Mouse (Mus musculus): ENCODE data around the gene Cadps2. TPM values are rescaled to one million over a fixed set of nuclear protein-coding genes. Genes with fewer than 3 reads are reported as not detected.
A peak's percentile ranks its signal among the peaks of the same experiment; 100 is the strongest.

Cadps2 gene
- polyA plus RNA-seq, 1 experiment from 2014 or later, result 3.2 TPM

DNA sequence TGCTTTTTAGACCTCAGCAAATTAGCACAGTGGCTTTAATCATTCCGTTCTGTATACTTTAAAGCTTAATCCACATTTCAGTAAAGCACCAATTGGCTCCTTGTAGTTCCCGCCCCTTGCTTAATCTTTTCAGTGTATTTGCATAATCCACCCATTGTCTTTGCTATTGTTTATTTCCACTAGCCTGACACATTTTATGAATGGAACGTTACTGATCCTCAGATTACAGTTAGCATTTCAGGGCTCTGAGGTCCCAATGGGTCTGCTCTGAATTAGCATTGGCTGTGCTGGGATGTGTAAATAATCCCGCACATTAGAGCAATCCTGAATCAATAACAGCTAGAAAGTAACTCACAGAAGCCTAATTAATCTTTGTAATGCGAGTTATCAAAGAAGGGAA lies 452.5 kb downstream of the Cadps2 start:
- peaks cover 15% of the 10 kb centered on the region for H3K27me3 ChIP-seq (ENCODE audit: control insufficient read depth, insufficient read depth, low read length)
- H3K4me1 ChIP-seq (ENCODE audit: control insufficient read depth, insufficient read depth, low read length), result peaks cover 9% of the 10 kb centered on the region
- no peak overlapping the region for H3K27ac ChIP-seq (ENCODE audit: low read depth, low read length)
- WGBS, result 13% methylated on average over 5 of the region's 5 CpGs
- H3K36me3 ChIP-seq (ENCODE audit: control insufficient read depth, insufficient read depth, low read length), result no peaks in the 10 kb centered on the region
- ATAC-seq (ENCODE audit: low FRiP score) (peak; percentile 72), DNase-seq (ENCODE audit: low spot score, missing footprints) (no peak)
- H3K9me3 ChIP-seq (ENCODE audit: control insufficient read depth, low read length), result no peaks in the 10 kb centered on the region
- no peak overlapping the region for H3K4me2 ChIP-seq
- H3K4me3 ChIP-seq (ENCODE audit: low read depth, low read length), result no peak overlapping the region
- no peak overlapping the region for H3K9ac ChIP-seq (ENCODE audit: low read length)

DNA sequence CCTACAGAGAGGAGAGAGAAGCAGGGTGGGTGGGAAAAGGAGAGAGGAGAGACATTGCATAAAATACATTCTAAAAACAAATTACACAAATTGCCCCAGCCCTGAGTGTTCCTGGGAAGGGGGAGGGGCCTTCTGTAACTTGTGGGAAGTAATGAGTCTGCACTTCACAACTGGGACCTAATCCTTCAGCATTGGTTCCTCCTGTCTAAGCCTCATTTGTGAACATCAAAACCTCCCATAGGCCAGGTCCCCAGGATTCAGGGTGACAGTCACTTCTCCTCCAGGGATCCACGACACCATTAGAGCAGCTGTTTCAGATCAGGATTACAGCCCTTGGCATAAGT lies 456.2 kb downstream of the Cadps2 start:
- Histone ChIP-seq H3K27me3 (ENCODE audit: control insufficient read depth, insufficient read depth, low read length) (peaks cover 11% of the 10 kb centered on the region), H3K9ac (ENCODE audit: low read length) (no peak overlapping the region)

DNA sequence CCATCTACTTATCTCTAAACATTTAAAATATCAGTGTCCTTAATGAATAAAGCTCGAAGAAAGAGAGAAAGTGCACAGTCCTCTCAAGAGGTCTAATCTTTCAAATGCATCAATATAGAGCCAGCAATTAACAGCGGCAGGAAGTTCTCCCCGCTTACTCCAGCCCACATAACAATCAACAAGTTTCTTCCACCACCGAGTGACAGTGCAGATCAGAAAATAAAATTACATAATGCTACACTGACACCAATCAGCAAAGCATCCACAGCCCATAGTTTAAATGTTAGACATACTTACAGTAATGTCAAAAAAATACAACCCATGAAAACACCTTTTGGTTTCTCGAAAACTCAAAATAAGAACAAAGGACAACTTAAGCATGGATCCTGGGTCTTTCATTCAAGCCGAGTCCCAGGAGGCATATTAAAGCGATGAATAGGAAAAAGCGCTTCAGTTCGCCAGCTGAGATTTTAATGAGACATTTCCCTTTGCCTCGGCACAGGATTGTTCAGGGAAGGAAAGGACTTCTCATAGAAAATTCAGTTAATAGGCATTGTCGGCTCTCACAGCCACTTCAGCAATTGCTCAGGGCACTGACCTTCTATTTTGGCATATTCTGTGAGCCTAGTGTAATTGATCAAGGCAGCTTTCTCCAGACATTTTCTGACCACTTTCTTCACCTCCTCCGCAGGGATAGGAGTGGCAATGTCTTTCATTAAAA lies 456.8 kb downstream of the Cadps2 start:
- Histone ChIP-seq H3K4me3 (ENCODE audit: low read depth, low read length) (no peak overlapping the region), H3K27me3 (ENCODE audit: control insufficient read depth, insufficient read depth, low read length) (peaks cover 10% of the 10 kb centered on the region), H3K36me3 (ENCODE audit: control insufficient read depth, insufficient read depth, low read length) (no peaks in the 10 kb centered on the region), H3K4me2 (peak overlapping the region; percentile 12; the same call in 1 of the 2 replicates), H3K9me3 (ENCODE audit: control insufficient read depth, low read length) (no peaks in the 10 kb centered on the region), H3K9ac (ENCODE audit: low read length) (no peak overlapping the region), H3K4me1 (ENCODE audit: control insufficient read depth, insufficient read depth, low read length) (peaks cover 9% of the 10 kb centered on the region), H3K27ac (ENCODE audit: low read depth, low read length) (no peak overlapping the region)
- ATAC-seq (ENCODE audit: low FRiP score) (peak; percentile 45), DNase-seq (ENCODE audit: low spot score, missing footprints) (peak; percentile 91)
- 14% methylated on average over 12 of the region's 12 CpGs for WGBS

More for the DNA sequence above, 456.2 kb downstream of the Cadps2 start:
- 19% methylated on average over 1 of the region's 1 CpGs for WGBS
- DNase-seq (ENCODE audit: low spot score, missing footprints), result no peak
- no peaks in the 10 kb centered on the region for H3K9me3 ChIP-seq (ENCODE audit: control insufficient read depth, low read length)
- H3K36me3 ChIP-seq (ENCODE audit: control insufficient read depth, insufficient read depth, low read length), result no peaks in the 10 kb centered on the region
- H3K4me3 ChIP-seq (ENCODE audit: low read depth, low read length), result no peak overlapping the region
- no peak overlapping the region for H3K27ac ChIP-seq (ENCODE audit: low read depth, low read length)
- H3K4me1 ChIP-seq (ENCODE audit: control insufficient read depth, insufficient read depth, low read length), result peaks cover 9% of the 10 kb centered on the region
- peak overlapping the region; percentile 12; the same call in 1 of the 2 replicates for H3K4me2 ChIP-seq
- ATAC-seq (ENCODE audit: low FRiP score), result peak; percentile 45

DNA sequence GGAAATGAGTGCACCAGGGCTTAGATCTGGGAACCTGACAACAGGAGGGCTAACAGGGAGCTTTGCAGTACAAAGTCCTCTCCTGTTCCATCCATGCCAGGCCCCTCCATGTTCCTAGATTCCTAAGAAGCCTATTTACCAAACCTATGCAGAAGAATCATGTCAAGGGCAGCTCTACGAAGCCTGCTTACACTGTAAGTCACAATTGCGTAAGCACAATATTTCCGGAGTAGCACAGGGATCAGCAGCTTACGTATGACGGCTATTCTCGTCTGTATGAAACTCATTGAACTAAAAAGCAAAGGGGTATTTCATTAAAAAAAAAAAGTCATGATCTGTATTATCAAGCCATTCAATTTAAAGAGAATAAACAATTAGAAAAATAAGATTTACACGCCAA lies 462.9 kb downstream of the Cadps2 start:
- Histone ChIP-seq H3K27ac (ENCODE audit: low read depth, low read length) (no peak overlapping the region), H3K4me1 (ENCODE audit: control insufficient read depth, insufficient read depth, low read length) (no peaks in the 10 kb centered on the region), H3K9ac (ENCODE audit: low read length) (no peak overlapping the region), H3K4me2 (no peak overlapping the region), H3K36me3 (ENCODE audit: control insufficient read depth, insufficient read depth, low read length) (no peaks in the 10 kb centered on the region), H3K4me3 (ENCODE audit: low read depth, low read length) (no peak overlapping the region), H3K9me3 (ENCODE audit: control insufficient read depth, low read length) (no peaks in the 10 kb centered on the region), H3K27me3 (ENCODE audit: control insufficient read depth, insufficient read depth, low read length) (no peaks in the 10 kb centered on the region; the same call in 1 of the 2 replicates)
- DNase-seq (ENCODE audit: low spot score, missing footprints) (no peak), ATAC-seq (ENCODE audit: low FRiP score) (no peak)
- WGBS, result 94% methylated on average over 7 of the region's 7 CpGs

DNA sequence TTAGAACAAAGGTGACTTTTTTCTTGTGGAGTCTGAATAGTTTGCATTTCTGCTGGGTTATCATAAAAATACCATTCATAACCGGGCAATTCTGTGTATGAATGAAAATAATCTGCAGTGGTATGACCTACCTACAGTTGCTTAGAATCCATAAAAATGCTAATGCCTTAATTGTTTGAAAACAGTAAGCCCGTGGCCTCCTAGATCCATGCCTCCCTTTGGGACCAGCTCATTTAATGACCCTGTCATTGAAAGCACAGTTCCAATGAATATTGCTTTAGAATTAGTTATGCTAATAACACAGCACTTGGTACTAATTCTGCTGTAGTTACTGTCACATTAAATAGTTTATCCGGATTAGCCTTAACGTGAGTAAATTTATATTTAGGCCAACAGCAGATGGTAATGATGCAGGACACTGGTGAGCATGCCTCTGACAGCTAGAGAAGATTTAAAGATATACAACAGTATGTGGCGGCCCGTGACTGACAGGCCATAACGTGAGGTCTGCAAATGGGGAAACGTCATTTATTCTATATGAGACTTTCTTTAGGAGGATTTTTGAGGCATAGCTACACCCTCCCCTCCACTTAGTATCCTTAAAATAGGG lies 477.3 kb downstream of the Cadps2 start:
- 0 out of 2 replicates have a peak, but pooled peaks have one; percentile 42 for ATAC-seq (ENCODE audit: low FRiP score)
- DNase-seq (ENCODE audit: low spot score, missing footprints), result no peak
- WGBS, result 69% methylated on average over 8 of the region's 8 CpGs
- no peaks in the 10 kb centered on the region for H3K27me3 ChIP-seq (ENCODE audit: control insufficient read depth, insufficient read depth, low read length)
- H3K4me3 ChIP-seq (ENCODE audit: low read depth, low read length), result no peak overlapping the region
- H3K9ac ChIP-seq (ENCODE audit: low read length), result no peak overlapping the region
- H3K9me3 ChIP-seq (ENCODE audit: control insufficient read depth, low read length), result no peaks in the 10 kb centered on the region
- no peaks in the 10 kb centered on the region for H3K36me3 ChIP-seq (ENCODE audit: control insufficient read depth, insufficient read depth, low read length)
- no peaks in the 10 kb centered on the region for H3K4me1 ChIP-seq (ENCODE audit: control insufficient read depth, insufficient read depth, low read length)
- no peak overlapping the region for H3K27ac ChIP-seq (ENCODE audit: low read depth, low read length)
- H3K4me2 ChIP-seq, result no peak overlapping the region

DNA sequence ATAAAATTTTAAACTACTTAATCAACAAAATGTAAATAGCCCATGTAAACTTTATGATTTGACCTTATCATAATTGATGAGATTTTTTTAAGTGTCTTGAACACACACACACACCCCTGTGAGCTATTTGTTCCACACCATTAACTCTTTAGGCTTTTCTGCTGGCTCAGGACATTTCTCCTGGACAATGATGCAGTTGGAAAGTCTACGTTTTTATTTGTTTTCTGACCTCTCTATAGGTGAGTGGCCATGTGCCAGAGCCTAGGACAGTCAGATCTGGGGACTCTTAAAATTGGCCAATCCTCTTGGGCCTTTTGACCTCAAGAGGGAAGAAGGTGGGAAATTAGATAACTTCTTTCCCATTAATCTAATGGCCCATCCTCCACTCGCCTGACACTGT lies 478.6 kb downstream of the Cadps2 start:
- Histone ChIP-seq H3K4me3 (ENCODE audit: low read depth, low read length) (no peak overlapping the region), H3K9ac (ENCODE audit: low read length) (no peak overlapping the region), H3K27ac (ENCODE audit: low read depth, low read length) (no peak overlapping the region), H3K36me3 (ENCODE audit: control insufficient read depth, insufficient read depth, low read length) (no peaks in the 10 kb centered on the region), H3K27me3 (ENCODE audit: control insufficient read depth, insufficient read depth, low read length) (no peaks in the 10 kb centered on the region), H3K4me2 (no peak overlapping the region), H3K9me3 (ENCODE audit: control insufficient read depth, low read length) (no peaks in the 10 kb centered on the region), H3K4me1 (ENCODE audit: control insufficient read depth, insufficient read depth, low read length) (no peaks in the 10 kb centered on the region)
- 56% methylated on average over 2 of the region's 2 CpGs for WGBS
- DNase-seq (ENCODE audit: low spot score, missing footprints) (no peak), ATAC-seq (ENCODE audit: low FRiP score) (no peak)

DNA sequence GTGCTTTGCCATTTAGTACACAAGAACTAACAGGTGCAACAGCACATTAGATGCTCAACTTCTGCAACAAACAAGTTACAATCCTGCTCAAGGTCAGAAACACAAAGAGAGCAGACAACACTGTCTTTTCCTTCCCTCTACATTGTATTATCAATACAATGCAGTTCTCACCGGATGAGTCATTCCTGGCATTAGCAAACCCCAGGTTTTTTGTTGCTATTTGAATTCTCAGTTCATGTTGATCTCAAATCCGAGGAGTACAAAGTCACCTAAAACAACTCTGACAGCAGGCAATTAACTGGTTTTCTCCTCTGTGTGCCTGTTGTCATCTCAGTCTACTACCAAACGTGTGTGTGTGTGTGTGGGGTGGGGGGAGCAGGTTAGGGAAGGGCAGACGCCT lies 483.1 kb downstream of the Cadps2 start:
- Histone ChIP-seq H3K4me1 (ENCODE audit: control insufficient read depth, insufficient read depth, low read length) (peaks cover 7% of the 10 kb centered on the region; the same call in 1 of the 2 replicates), H3K4me2 (no peak overlapping the region), H3K36me3 (ENCODE audit: control insufficient read depth, insufficient read depth, low read length) (no peaks in the 10 kb centered on the region), H3K9ac (ENCODE audit: low read length) (no peak overlapping the region), H3K9me3 (ENCODE audit: control insufficient read depth, low read length) (no peaks in the 10 kb centered on the region), H3K27me3 (ENCODE audit: control insufficient read depth, insufficient read depth, low read length) (no peaks in the 10 kb centered on the region), H3K27ac (ENCODE audit: low read depth, low read length) (no peak overlapping the region), H3K4me3 (ENCODE audit: low read depth, low read length) (no peak overlapping the region)
- 47% methylated on average over 4 of the region's 4 CpGs for WGBS
- DNase-seq (ENCODE audit: low spot score, missing footprints), result no peak
- ATAC-seq (ENCODE audit: low FRiP score), result no peak

DNA sequence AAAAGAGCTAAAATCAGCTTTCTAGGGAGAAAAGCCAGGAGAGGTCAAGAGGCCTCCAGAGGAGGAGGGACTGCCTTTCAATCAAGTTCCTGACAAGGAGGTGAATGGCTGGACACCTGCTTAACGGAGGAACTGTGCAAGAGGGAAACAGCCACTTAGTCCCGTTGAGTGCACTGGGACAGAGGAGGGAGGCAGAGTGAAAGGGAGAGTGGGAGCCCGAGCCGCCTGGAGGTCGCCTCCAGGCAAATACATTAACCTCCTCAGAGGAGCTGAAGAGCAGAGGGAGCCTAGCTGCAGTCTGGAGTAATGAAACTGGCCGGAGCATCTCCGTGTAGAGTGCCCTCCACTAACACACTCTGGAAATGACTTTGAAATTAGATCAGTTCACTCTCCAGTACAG lies 485.7 kb downstream of the Cadps2 start:
- H3K9me3 ChIP-seq (ENCODE audit: control insufficient read depth, low read length), result no peaks in the 10 kb centered on the region
- no peak overlapping the region for H3K4me2 ChIP-seq
- H3K27ac ChIP-seq (ENCODE audit: low read depth, low read length), result no peak overlapping the region
- DNase-seq (ENCODE audit: low spot score, missing footprints) (peak; percentile 89), ATAC-seq (ENCODE audit: low FRiP score) (peak; percentile 64)
- H3K9ac ChIP-seq (ENCODE audit: low read length), result no peak overlapping the region
- WGBS, result 4% methylated on average over 7 of the region's 7 CpGs
- H3K4me3 ChIP-seq (ENCODE audit: low read depth, low read length), result no peak overlapping the region
- peaks cover 7% of the 10 kb centered on the region; the same call in 1 of the 2 replicates for H3K4me1 ChIP-seq (ENCODE audit: control insufficient read depth, insufficient read depth, low read length)
- H3K36me3 ChIP-seq (ENCODE audit: control insufficient read depth, insufficient read depth, low read length), result no peaks in the 10 kb centered on the region
- H3K27me3 ChIP-seq (ENCODE audit: control insufficient read depth, insufficient read depth, low read length), result no peaks in the 10 kb centered on the region

DNA sequence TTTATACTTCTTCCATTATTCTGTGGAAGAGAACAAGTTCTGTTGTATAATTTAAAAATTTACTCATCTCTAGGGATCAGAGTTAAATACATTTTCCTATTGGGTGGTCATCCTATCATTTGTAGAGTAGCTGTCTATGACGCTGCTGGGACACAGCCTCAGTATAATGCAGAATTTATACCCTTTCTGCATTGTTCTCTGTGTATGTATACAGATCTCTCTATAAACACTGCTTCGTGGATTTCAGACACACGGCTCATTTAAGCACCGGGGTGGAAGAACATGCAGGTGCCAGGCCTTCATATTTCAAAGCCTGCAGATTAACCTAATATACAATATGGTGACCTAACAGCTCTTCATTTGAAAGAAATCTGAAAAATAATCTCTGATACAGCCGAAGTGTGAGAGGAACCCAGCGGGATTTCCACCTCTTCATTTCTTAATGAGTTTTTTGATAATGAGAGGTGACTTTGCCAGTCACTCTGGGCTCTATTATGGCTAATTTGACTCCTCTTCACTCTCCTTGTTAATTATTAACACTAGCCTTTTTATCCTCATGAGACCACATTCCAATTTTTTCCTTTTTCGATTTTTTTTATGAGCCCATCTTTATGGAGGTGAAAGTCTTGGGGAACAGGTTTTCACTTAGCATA lies 501.7 kb downstream of the Cadps2 start:
- 88% methylated on average over 7 of the region's 7 CpGs for WGBS
- no peak overlapping the region for H3K27ac ChIP-seq (ENCODE audit: low read depth, low read length)
- DNase-seq (ENCODE audit: low spot score, missing footprints) (no peak), ATAC-seq (ENCODE audit: low FRiP score) (no peak)
- H3K4me3 ChIP-seq (ENCODE audit: low read depth, low read length), result no peak overlapping the region
- no peaks in the 10 kb centered on the region for H3K9me3 ChIP-seq (ENCODE audit: control insufficient read depth, low read length)
- H3K27me3 ChIP-seq (ENCODE audit: control insufficient read depth, insufficient read depth, low read length), result no peaks in the 10 kb centered on the region
- no peaks in the 10 kb centered on the region for H3K36me3 ChIP-seq (ENCODE audit: control insufficient read depth, insufficient read depth, low read length)
- no peak overlapping the region for H3K4me2 ChIP-seq
- no peak overlapping the region for H3K9ac ChIP-seq (ENCODE audit: low read length)
- no peaks in the 10 kb centered on the region for H3K4me1 ChIP-seq (ENCODE audit: control insufficient read depth, insufficient read depth, low read length)
